9 mouse cellular contexts compared by ENCODE assay signal in the genomic region with DNA sequence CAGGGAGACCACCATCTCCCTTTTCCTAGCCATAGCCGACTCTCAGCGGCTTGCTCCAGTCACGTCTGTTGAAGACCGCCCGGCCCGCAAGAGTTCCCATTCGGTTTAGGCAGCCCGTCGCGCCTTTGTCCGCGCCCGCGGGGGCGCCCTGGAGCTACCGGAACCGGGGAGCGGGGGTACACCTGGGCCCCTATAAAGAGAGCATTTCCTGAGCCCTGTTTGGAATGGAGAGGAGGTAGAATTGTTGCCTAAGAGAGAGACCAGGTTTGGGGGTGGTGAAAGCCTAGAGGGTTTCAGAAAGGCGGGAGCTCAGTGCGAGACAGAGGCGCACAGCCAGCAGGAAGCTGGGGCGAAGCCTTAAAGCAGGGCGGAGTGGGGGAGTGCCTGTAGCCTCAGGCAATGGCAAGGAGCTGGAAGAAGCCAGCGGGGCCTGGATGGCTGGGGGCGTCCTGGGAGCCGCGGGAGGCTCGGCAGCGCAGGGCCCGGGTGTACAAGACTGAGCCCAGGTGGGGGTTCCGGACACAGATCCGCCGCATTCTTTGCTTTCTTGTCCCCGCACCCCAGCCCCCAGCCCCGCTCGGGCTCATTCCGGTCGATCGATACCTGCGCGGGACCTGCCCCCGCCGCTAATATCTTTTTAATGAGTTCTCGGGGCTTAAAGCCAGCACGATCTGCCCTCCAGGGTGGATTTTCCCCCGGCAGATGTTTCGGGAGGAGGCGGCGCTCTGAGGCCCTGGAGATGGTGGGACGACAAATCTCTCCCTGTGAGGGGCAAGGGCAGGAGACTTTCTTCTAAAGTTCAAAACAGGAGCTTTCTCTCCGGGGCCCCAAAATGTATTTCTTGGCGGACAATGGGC. TPM values are rescaled to one million over a fixed set of nuclear protein-coding genes. Genes with fewer than 3 reads are reported as not detected.
DNase-seq lines count a peak whose midpoint lies in the region; ATAC-seq and TF ChIP-seq lines count a peak whose summit lies in the region.
"Had no signal": no experiment of that assay in that cellular context is flagged by ENCODE, and none has a peak within 500 bp of the region (broad histone marks: within the 10 kb centered on the region; RNA-seq: fewer than 3 reads in every experiment).

No protein-coding gene starts in this region.

- under 1% methylated on average over 49 of the region's 52 CpGs for WGBS in heart, postnatal 0 days
- WGBS in hindbrain, postnatal 0 days: 1% methylated on average over 52 of the region's 52 CpGs
- under 1% methylated on average over 52 of the region's 52 CpGs for WGBS in neural tube, embryonic 12.5 days

- no peak overlapping the region for H3K27ac ChIP-seq in heart, postnatal 0 days (ENCODE audit: low read depth)
- no peak overlapping the region for H3K27ac ChIP-seq in hindbrain, postnatal 0 days
- 0 out of 2 replicates have a peak overlapping the region, but pooled peaks have one; percentile 3 for H3K27ac ChIP-seq in neural tube, embryonic 12.5 days

- H3K9me3 ChIP-seq in heart, postnatal 0 days (replicated peaks; ENCODE audit: control insufficient read depth, low read length): no peaks in the 10 kb centered on the region
- no peaks in the 10 kb centered on the region for H3K9me3 ChIP-seq in hindbrain, postnatal 0 days (ENCODE audit: low read length)
- H3K9me3 ChIP-seq in neural tube, embryonic 12.5 days: no peaks in the 10 kb centered on the region

- intact Hi-C loops in heart, postnatal 14 days (cut with DNase I): no loop called here

- peak overlapping the region; percentile 14; the same call in 1 of the 2 replicates for H3K4me2 ChIP-seq in heart, postnatal 0 days (ENCODE audit: low read depth, low read length)
- peak overlapping the region; percentile 25; the same call in 1 of the 2 replicates for H3K4me2 ChIP-seq in hindbrain, postnatal 0 days (ENCODE audit: low read depth, low read length)
- H3K4me2 ChIP-seq in neural tube, embryonic 12.5 days (replicated peaks): peak overlapping the region; percentile 53

- no peaks in the 10 kb centered on the region for H3K4me1 ChIP-seq in heart, postnatal 0 days (ENCODE audit: control insufficient read depth, insufficient read depth)
- H3K4me1 ChIP-seq in hindbrain, postnatal 0 days (ENCODE audit: insufficient read depth, low read length): peaks cover 9% of the 10 kb centered on the region
- H3K4me1 ChIP-seq in neural tube, embryonic 12.5 days: peaks cover 56% of the 10 kb centered on the region

- no peak overlapping the region for H3K9ac ChIP-seq in heart, postnatal 0 days (replicated peaks; ENCODE audit: low read depth, low read length)
- H3K9ac ChIP-seq in hindbrain, postnatal 0 days (replicated peaks; ENCODE audit: low read length): no peak overlapping the region
- peak overlapping the region; percentile 39 for H3K9ac ChIP-seq in neural tube, embryonic 12.5 days

- no peak for TF ChIP-seq CTCF in heart, postnatal 0 days (IDR thresholded peaks at IDR 0.05; ENCODE audit: low read depth)
- TF ChIP-seq CTCF in hindbrain, postnatal 0 days (IDR thresholded peaks at IDR 0.05; ENCODE audit: low read depth): no peak

- H3K36me3 ChIP-seq in heart, postnatal 0 days (replicated peaks; ENCODE audit: control insufficient read depth, insufficient read depth, low read length): no peaks in the 10 kb centered on the region
- H3K36me3 ChIP-seq in hindbrain, postnatal 0 days (ENCODE audit: insufficient read depth, low read length): no peaks in the 10 kb centered on the region
- H3K36me3 ChIP-seq in neural tube, embryonic 12.5 days: no peaks in the 10 kb centered on the region

- peak overlapping the region; percentile 17 for H3K4me3 ChIP-seq in heart, postnatal 0 days (ENCODE audit: low read depth, low read length)
- H3K4me3 ChIP-seq in hindbrain, postnatal 0 days (ENCODE audit: low read length): peak overlapping the region; percentile 16; the same call in 1 of the 2 replicates
- H3K4me3 ChIP-seq in neural tube, embryonic 12.5 days: peak overlapping the region; percentile 34

- no peak for ATAC-seq in heart, postnatal 0 days (ENCODE audit: insufficient read depth, low read depth)
- ATAC-seq in hindbrain, postnatal 0 days: no peak
- no peak for ATAC-seq in neural tube, embryonic 12.5 days (ENCODE audit: low FRiP score, low read depth)

- no peak for TF ChIP-seq EP300 in heart, postnatal 0 days (IDR thresholded peaks at IDR 0.05; ENCODE audit: low read depth)

- DNase-seq in heart, postnatal 0 days (ENCODE audit: low spot score): no peak
- DNase-seq in heart, postnatal 14 days: no peak
- peak; percentile 54 for DNase-seq in embryo, embryonic 11 days
- no peak for DNase-seq in hindbrain, postnatal 0 days (ENCODE audit: low spot score)
- no peak for DNase-seq in adrenal gland, postnatal 25 days
- no peak for DNase-seq in adrenal gland, postnatal 14 days
- DNase-seq in urinary bladder, postnatal 25 days (ENCODE audit: low spot score): no peak

- peaks cover 97% of the 10 kb centered on the region for H3K27me3 ChIP-seq in heart, postnatal 0 days (ENCODE audit: control insufficient read depth, insufficient read depth, low read length)
- H3K27me3 ChIP-seq in hindbrain, postnatal 0 days (ENCODE audit: insufficient read depth, low read length): peaks cover 76% of the 10 kb centered on the region
- H3K27me3 ChIP-seq in neural tube, embryonic 12.5 days (replicated peaks): peaks cover 100% of the 10 kb centered on the region
- H3K27me3 ChIP-seq: CH12.LX had no signal

RNA-seq across cellular contexts. Expression of a gene that starts 4.3 kb away (rescaled TPM):
- total RNA-seq in heart, postnatal 0 days (2014; rRNA removed; ENCODE audit: low replicate concordance): not detected in 2 replicates
- not detected in 2 replicates for polyA plus RNA-seq in heart, postnatal 0 days (2015; fragmentation: Nextera tagmentation; extraction: Ambion mirVana)
- total RNA-seq in heart, postnatal 14 days (2021): not detected
- not detected in 2 replicates for total RNA-seq in hindbrain, postnatal 0 days (2014; rRNA removed)
- 0.16 and 0.24 TPM in 2 replicates for polyA plus RNA-seq in hindbrain, postnatal 0 days (2015; fragmentation: Nextera tagmentation; extraction: Ambion mirVana)
- polyA plus RNA-seq in neural tube, embryonic 12.5 days (2016; fragmentation: Nextera tagmentation; extraction: Ambion mirVana): 37.3 and 54.2 TPM in 2 replicates
- not detected in 2 replicates for total RNA-seq in adrenal gland, postnatal 25 days (2021)
- total RNA-seq in adrenal gland, postnatal 14 days (2021): not detected in 2 replicates
- total RNA-seq: CH12.LX had no signal

RNA-seq across cellular contexts. Expression of a gene that starts 35.0 kb away (rescaled TPM):
- total RNA-seq in heart, postnatal 0 days (2014; rRNA removed; ENCODE audit: low replicate concordance): 22.0 and 39.8 TPM in 2 replicates
- 17.9 and 19.9 TPM in 2 replicates for polyA plus RNA-seq in heart, postnatal 0 days (2015; fragmentation: Nextera tagmentation; extraction: Ambion mirVana)
- total RNA-seq in heart, postnatal 14 days (2021): 1 to 10 TPM; 9.1 to 9.2 TPM
- total RNA-seq in hindbrain, postnatal 0 days (2014; rRNA removed): 17.2 and 31.1 TPM in 2 replicates
- 35.6 and 36.5 TPM in 2 replicates for polyA plus RNA-seq in hindbrain, postnatal 0 days (2015; fragmentation: Nextera tagmentation; extraction: Ambion mirVana)
- polyA plus RNA-seq in neural tube, embryonic 12.5 days (2016; fragmentation: Nextera tagmentation; extraction: Ambion mirVana): 50.5 and 51.3 TPM in 2 replicates
- 23.6 and 25.7 TPM in 2 replicates for total RNA-seq in adrenal gland, postnatal 25 days (2021)
- 22.8 and 25.3 TPM in 2 replicates for total RNA-seq in adrenal gland, postnatal 14 days (2021)

RNA-seq across cellular contexts. Expression of a gene that starts 52.7 kb away (rescaled TPM):
- 69.3 and 83.2 TPM in 2 replicates for total RNA-seq in heart, postnatal 0 days (2014; rRNA removed; ENCODE audit: low replicate concordance)
- polyA plus RNA-seq in heart, postnatal 0 days (2015; fragmentation: Nextera tagmentation; extraction: Ambion mirVana): 12.7 and 14.5 TPM in 2 replicates
- total RNA-seq in heart, postnatal 14 days (2021): 10 to 100 TPM; 43.1 to 45.7 TPM
- total RNA-seq in hindbrain, postnatal 0 days (2014; rRNA removed): 52.1 and 57.5 TPM in 2 replicates
- 11.3 and 13.1 TPM in 2 replicates for polyA plus RNA-seq in hindbrain, postnatal 0 days (2015; fragmentation: Nextera tagmentation; extraction: Ambion mirVana)
- 38.2 and 38.6 TPM in 2 replicates for polyA plus RNA-seq in neural tube, embryonic 12.5 days (2016; fragmentation: Nextera tagmentation; extraction: Ambion mirVana)
- 78.9 and 90.9 TPM in 2 replicates for total RNA-seq in adrenal gland, postnatal 25 days (2021)
- total RNA-seq in adrenal gland, postnatal 14 days (2021): 57.5 and 67.3 TPM in 2 replicates
